Mouse (Mus musculus) ovary, postnatal 14 days (tissue): ENCODE measurements around the gene Edar.

Experiments used
- DNase-seq: peaks from one replicate; pipeline ENCODE4 v3.0.0; 2022; ENCODE audit warnings: low spot score

Edar gene

DNA sequence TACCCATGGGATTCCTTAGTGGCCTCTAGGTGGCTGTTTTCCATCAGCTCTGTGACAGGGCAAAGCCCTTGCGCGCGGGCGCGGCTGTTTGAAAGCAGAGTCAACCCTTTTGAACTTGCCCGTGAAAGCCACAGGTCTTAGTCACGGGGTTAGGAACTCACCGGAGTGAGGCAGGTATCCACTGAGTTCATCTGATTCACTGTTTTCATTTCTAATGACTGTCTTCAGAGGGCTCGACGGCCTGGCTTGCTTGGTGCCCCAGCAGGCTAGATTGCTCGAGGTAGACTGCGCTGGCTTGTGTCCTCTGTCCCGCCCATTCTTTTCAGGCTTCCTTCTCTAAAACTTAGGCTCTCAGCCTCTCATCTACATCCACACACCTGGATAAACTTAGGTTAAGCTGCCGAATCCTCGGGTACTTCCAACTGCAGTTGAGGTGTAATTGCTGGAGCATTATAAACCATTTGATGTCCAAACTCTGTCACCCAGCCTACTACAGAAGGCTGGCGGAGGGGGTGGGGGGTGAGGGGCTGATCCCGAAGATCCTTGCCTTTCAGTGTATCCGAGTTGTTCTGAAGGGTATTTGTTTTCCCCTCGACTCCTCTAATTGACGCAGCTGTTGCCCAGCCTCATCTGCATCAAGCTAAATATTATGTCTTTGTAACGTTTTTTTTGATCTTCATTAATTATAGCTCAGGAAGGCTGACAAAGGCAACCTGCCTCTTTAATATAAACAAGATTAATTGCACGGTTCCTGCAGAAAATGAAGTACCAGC is 24.0 kb downstream of the Edar start:
- no peak for DNase-seq

DNA sequence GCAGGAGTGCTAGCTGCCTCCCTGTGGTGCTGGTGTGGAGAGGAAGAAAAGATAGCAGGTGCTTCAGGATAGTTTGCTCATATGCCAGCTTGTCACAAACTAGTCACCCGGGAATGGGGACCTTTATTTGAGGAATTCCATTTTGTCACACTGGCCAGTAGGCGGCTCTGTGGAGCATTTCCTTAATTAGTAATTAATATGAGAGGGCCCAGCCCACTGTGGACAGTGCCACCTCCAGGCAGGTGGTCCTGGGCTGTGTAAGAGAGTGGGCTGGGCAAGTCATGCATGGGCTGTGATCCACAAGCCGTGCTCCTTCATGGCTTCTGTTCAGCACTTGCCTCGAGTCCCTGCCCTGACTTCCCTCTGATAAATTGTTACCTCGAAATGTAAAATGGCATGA is 26.7 kb downstream of the Edar start:
- DNase-seq: no peak

DNA sequence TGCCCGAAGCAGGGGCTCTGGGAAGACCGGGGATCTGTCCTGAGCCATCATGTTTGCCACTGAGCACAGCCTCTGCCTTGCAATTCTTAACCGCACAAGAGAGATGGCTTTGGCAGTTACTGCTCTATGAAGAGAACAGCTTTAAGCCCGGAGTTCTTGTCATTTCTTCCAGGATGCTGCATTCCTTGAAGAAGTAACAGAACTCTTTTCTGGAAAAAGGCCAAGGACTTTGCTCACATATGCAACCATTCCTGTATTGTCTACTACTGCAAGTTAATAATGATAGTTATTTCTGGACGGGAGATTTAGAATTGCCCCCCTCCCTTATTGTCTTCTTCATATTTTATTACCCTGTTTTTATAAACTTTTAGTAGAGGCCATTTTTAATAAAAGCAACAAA is 30.8 kb downstream of the Edar start:
- no peak for DNase-seq

DNA sequence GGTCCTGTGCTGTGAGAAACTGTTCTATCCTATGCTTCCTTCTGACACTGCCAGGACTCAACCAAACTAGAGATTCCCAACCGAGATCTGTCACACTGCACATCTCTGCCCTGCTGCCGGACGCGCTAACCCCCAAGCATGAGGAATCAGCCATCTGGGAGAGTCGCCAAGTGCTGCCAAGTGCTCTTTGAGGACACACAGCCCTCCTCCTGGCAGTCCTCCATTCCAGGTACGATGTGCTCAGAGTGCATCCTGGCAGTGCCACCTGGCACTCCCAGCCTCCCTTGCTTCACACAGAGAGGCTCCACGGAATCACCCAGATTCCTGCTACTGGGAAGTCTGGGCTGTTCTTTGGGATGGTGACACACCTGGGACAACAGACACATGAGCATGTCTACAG is 31.3 kb downstream of the Edar start:
- DNase-seq: no peak

DNA sequence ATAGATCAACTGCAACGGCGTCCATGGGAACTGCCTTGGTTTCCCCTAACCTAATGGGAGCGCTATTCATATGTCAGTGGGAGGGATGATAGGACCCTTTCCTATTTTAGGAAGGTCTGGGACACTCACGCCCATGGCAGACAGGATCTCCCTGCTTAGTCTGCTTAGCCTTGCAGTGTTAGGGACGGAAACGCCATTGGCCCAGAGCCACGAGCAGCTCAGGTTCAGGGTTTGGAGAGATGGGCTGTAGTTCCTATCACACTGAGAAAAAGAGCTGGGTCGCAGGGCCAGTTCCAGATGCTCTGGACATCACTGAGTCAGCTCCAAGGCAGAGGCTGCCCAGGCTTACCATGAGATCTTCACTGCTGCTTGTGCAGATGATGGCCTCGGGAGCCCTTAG is 32.5 kb downstream of the Edar start:
- no peak for DNase-seq

DNA sequence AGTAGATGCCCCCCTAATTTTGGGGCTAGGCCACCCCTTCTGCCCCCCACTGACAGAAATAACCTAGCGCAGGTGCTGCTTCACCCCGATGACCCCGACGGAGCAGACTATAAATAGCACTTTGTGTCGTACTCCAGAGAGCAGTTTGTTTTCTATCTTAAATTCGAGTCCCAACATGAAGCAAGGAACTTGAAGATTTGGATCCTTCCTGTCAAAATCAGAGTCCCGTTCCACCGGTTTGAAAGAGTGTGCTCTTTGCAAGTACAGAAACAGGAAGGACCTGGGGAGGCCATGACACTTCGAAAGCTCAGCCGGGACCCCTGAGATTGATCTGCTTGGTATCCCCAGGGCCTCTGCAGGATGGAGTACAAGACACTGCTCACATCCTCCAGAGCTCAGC is 33.8 kb downstream of the Edar start:
- DNase-seq: no peak

DNA sequence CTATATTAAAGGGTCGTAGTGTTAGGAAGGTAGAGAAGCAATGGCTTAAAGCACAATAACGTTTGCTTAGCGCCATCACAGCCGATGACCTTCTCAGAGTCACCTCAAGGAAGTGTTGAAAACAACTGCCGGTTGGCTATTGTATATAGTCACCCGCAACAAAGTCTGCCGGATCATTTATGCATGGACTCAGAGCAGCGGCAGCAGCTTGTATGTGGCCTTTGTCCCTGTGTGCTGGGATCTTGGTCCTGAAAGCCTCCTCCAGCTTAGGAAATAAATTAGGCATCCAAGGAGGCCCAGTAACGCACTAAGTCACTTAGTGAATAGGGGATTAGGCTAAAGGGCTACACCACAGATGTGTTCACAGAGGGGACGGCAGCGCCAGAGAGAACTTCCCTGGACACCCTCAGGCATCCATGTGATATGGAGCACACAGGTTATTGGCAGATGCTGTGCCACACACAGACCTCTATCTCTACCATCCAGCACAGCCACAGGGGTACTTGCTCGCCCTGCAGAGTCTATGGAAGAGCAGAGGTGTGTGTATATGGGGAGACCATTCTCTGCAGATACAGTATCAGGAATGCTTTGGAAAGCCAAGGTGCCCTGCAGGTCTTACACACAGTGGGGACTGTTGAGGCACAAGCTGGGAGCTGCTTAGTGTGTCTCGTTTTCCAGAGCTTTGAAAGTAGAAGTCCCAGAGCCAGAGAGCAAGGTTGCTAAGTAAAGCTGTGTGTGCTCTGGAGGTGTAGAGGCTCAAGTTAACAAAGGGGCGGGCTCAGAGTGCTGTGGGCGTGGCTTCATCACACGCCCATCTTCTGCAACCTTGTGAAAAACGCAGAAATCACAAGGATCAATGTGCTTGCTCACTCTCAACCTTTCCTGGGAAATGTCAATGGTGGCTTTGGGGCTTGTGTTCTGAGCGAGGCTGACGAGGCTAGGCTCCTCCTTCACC is 34.7 kb downstream of the Edar start:
- DNase-seq: no peak

DNA sequence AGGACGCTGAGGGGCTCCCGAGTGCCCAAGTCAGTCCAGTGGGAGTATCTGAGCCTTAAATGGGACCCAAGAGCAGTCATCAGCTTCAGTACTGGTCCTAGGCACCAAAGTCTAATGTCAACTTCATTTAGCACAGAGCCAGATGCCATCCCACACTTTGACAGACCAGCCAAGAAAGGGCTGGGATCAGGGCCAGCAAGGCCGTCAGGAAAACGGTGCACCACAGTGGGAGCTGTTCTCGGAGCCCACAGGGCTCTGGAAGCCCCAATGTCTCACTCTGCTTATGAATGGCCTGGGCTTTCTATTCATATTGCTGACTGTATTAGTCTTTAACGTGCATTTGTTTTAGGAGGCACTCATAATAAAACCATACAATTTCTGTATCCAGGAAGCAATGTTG is 36.2 kb downstream of the Edar start:
- no peak for DNase-seq

DNA sequence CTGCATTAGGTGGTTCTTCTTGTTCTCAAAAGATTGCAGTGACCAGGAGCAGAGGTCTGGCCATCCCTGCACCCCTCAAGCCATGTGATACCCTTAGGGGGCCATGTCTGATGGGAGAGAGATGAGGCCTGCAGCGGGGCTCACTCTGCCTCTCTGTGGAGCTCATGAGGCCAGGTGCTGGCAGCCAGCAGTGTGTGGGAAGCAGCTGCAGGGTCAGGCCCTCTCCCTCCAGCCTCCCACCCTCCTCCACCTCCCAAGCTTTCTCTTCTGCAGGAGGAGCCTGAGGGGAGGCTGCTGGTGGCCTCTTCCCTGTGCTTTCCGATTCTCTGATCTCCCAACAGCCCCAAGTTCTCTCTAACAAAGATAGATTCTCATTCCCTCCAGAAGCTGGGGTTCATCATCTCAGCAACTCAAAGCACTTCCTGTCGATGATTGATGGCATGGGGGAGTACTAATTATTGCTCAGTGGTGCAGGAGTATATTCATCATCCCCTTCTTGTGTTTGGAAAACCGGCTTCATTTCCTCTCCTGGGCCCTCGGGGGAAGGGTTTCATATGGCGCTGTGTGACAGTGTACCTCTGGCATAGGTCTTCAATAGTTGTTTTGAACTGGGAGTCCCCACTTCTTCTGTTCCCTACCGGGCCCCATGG is 38.9 kb downstream of the Edar start:
- no peak for DNase-seq

DNA sequence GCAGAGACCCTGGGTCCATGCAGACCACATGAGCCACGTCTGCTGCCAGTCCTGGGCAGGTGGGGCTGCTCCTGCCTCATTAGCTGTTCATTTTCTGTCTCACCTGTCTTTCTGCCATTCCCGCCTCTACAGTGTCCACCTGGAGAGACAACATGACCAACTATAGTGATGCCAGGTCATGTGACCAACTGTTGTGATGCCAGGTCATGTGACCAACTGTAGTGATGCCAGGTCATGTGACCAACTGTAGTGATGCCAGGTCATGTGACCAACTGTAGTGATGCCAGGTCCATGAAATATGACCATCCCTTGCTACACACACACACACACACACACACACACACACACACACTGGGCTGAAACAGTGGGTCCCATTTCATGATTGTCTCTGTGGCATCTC is 41.9 kb downstream of the Edar start:
- DNase-seq: no peak

DNA sequence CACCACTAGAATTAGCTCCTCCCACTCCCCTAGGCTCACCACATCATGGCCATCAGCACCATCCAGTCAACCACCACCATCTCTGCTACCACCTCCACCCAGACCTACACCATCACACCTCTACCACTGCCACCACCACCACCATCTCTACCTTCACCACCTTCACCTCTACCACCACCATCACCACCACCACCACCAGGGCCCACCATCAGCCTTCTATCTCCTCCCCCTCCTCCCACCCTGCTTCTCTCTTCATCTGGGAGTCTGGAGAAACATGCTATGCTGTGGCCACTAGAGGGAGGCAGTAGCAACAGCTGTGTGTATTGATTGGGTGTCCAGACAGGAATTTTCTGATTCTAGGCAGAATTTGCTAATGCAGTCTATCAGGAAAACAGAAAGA is 47.9 kb downstream of the Edar start:
- DNase-seq: no peak

DNA sequence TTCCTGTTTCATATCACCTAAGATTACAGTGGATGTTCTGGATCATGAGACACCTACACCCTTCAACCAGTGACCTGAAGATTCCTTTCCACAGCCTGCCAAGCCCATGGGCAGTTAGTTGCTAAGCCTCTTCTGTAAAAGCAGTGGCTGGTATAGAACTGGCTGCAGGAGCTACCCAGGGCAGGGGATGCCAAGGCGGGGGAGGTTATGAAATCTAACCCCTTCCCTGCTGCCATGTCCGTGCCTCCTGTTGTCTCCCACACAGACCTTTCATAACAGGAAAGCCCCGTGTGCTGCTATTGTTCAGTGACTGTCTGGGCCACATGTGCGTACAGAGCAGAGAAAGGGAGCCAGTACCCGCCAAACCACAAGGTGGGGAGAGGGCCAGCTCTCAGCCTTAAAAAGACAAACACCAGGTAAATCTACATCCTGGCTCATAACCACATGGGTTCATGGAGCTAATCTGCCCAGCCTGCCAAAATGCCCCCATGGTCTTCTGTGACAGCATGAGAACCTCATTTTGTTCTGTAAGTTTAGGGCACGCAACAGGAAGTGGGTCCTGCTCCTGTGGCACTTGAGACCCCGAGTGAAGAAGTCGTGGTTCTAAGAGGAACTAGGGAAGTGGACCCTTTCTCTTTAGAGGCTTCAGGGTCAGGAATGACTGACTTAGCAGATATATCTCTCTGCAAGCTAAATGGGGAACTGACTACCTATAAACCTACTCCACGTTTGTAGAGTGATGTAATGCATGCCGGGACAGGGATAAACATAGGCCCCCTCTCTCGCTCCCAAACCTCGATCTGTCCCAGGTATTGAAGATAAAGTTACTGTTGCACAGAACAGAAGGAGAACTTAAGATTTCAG is 50.4 kb downstream of the Edar start:
- DNase-seq: no peak

DNA sequence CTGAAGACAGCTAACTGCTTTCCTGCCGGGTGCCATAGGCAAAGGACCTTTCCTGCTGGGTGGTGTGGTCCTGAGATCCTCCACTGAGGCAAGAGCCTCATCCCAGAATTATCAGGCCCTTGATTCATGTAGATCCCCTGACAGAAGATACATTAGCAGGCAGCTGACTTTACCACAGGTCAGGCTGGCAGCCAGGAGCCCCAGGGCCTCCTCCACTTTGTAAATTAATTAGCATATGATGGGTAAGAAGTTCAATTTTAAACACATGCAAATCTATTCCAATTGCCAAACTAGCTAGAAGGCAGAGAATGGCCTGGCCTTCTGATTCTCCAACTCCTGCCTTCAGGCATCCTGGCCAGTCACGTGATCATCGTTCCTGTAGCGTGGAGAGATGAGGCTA is 56.2 kb downstream of the Edar start:
- DNase-seq: no peak

DNA sequence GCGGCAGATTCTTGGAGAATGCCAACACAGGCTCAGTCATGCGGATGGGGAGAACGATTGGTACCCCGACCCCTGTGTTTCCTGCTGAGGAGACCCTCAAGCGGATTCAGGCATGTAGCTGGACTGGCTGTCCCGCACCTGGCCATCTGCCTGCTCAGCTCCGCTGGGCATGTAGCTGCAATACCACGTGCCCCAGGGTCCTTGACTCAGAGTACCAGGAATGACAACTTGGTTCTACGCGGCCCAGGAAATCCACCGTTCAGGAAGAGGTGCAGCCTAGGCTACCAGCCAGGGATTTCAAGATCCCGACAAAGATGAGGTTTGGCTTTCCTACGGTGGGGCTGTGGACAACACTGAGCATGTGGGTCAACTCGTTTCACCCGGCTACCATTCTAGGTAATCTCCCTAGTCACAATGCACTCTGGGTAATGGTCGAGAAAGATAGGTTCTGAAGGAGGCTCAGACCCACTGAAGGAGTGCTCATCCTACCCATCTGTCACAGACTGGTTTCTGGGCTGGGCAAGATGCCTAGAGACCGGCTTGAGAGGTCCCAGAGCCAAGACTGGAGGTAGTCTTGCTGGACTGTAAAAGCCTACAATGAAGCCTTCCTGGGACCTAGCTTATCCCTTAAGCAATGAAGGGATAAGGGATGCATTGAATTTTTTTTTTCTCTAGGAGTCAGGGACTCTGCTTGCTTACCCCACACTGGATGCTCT is 56.8 kb downstream of the Edar start:
- no peak for DNase-seq

DNA sequence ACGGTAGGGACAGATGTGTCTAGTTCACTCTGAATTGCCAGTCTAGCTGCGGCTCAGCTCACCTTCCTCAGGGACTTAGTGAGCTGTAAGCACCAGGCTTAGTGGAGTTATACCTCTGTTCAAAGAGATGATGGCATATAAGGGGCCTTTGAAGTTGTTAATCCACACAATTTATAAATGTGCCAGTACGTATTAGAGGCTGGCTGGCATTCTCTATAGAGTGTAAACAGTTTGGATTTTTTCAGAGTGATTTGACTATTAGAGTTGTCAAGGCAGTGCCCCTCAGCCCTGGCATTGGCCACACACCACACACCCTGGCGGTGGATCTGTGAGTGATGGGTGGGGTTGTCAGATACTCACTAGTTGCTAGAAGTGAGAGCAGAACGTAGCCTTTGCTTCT is 58.9 kb downstream of the Edar start:
- DNase-seq: no peak

DNA sequence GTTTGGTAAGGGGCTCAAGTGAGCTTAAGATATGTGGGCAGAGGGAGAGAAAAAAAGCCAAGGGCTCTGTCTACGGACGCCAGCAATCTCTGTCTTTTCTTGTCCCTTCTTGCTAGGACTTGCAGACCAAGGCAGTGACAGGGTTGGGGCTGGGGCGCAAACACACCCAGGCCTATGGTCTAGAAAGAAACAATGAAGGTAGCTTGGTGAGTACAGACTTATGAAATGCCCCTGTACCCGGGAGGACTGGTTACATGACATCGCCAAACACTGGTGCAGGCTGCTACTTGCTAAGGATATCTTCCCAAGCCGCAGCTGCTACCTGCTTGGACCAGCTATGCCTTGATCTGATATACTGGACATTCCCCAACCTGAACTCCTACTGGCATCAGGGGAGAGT is 60.9 kb downstream of the Edar start:
- no peak for DNase-seq

DNA sequence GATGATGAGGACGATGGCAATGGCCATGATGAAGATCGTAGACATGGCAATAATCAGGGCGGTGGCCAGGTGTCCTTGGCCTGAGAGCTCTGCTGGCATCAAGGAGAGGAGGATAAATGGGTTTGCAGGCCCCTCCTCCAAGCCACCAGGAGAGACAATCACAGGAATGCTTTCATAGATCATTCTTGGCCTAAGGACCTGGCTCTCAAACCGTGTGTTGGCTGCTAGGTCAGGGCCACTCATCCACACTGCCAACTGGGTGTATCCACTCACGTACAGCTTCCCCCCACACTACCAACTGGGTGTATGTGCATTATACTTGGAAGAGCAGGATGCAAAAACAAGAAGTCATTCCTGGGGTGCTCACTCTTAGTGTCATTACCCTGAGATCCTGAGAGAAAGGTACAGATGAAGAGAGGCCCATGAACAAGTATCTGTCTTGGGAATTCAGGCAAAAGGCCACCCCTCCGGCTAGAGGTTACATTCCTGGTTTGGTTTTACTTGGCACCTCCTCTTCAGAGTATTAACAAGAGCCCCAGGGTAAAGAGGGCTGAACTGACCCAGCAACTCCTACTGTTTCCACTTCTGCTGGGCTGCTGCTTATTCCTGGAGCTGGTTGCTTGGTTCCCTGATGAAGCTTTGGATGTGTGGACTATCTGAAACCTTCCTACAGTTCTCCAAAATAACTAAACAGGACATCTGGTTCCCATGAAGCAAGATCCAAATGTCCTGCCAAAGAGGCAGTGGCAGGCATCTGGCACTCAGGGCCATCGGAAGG is 64.8 kb downstream of the Edar start:
- DNase-seq: no peak

DNA sequence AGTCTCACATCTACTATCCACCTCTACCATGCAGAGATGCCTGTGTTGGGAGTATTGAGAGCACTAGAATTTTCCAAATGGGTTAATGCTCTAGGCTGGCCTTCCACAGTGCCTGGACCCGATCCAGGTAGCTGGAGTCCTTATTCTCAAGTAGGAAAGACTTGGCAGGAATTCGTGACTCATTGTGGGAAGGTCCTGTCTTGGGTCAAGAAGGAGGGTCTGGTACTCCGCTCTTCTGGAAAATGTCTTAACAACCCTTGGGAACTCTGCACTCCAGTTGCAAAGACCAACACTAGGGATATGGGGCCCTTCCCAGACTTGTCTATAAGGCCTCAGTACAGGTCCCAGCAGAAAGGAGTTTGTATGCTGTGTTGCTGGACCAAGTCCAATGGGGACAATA is 66.6 kb downstream of the Edar start:
- no peak for DNase-seq

DNA sequence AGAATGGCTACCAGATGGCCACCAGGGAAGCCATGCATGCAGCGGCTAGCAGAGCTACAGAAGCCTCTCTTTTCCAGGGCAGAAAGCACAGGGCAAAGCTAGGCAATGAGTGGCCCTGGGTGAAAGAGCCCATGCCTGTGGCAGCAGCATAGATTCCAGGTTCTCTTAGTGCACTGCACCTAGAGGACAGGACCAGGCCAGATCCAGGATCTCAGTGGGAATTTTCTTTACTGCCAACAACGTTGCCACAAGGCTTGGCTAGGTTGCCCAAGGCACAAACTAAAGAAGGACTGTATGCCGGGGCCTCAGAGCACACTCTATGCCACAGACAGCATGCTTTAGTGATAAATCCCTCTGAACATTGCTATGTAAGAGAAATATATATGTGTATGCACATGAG is 69.1 kb downstream of the Edar start:
- no peak for DNase-seq

DNA sequence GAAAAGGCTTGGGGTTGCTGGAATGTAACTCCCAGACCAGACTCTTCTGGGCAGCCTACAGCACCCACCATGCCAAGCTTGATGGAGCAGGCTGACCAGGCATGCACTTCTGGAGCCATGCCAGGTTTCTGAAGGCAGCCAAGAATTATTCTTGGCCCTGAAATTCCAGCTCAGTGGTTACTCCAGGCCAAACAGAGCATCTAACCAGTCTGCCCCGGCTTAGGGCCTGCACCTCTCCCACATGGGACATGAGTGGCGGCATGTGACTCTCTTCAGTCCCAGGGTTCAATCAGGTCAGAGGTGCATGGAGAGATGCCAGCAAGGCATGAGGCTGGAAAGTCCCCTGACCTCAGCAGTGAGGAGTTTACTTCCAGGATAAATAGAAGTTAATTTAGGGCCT is 70.7 kb downstream of the Edar start:
- DNase-seq: peak; percentile 65

DNA sequence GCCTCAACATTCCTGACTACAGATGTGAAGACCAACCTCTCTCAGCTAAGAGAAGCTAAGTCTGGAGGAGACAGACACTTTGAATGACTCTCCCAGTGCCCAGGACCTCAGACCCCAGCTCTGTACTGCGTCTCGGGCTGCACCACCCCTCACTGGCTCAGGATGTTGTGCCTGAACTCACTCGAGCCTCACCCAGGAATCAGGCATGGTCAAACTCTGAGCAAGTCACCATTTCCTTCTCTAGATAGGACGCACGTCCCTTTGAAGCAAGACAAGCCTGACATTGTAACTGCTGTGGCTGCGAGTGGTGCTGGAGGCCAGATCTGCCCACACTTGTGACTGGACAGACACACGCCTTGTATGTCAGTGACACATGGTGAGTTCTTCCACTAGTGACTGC is 73.5 kb downstream of the Edar start:
- DNase-seq: no peak
